Mouse (Mus musculus): ENCODE data around the gene Lrrc1.
"Not testable (repeated sequence)": the region's sequence is repeated elsewhere in the genome, so short reads cannot be mapped to it uniquely, and the experiment has no call there.

Lrrc1 gene

DNA sequence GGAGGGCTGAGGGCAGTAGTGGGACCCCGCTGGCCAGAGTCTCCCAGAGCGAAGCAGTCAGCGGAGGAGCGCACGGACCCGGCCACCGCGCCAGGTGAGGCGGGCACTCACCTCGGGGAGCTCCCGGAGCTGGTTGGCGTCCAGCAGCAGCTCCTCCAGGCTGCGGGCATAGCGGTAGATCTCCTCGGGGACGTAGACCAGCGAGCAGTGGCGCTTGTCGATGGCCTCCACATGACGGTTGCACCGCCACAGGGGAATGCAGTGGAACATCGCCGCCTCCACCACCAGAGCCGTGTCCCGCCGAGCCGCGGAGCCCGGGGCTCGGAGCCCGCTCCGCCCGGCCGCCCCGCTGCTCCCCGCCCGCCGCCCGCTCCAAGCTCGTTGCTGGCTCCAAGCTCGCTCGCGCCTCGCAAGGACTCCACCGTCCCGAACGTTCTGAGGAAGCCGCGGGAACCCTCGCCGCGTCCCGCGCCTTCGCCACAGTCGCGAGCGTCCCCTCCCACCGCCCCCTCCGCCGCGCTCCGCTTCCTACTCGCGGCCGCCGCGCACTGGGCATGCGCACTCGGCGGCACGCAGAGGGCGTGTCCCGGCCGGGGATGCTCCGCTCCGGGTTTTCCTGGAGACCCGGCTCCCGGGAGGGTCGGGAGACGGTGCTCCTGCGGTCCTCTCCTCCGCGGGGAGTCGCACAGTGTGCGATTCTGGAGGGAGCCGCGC lies at the start of gene Lrrc1:
Lrrc1 (minus strand) TSS at position 517 of the 714 bp plus-strand sequence.
- peak; percentile 89 to 91 for DNase-seq (ENCODE audit: low spot score in 2 of 2)

DNA sequence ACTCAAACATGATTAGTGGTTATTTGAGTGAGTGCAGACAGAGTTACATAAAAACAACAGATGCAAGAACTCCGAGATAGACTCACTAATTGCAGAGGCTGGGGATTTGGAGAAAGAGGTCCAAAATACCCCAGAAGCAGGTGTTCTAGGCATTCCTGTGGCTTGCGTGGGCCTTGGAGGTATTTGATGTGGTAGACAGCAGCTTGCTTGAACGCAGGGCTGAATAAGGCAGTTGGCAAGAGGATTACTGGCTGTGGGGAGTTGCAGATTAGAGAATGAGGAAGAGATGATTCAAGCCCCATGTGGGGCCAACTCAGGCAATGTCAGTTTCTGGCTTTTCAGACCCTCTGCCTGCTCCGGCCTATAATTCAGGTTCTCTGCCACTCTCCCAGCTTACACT lies 47.8 kb upstream of the Lrrc1 start:
- no peak for DNase-seq (ENCODE audit: low spot score in 2 of 2)

- DNase-seq (ENCODE audit: low spot score in 2 of 2), result no peak
Measured at GRCm38 (mm10) chr9:77589496-77589895, 44.8 kb upstream of the Lrrc1 start.

DNA sequence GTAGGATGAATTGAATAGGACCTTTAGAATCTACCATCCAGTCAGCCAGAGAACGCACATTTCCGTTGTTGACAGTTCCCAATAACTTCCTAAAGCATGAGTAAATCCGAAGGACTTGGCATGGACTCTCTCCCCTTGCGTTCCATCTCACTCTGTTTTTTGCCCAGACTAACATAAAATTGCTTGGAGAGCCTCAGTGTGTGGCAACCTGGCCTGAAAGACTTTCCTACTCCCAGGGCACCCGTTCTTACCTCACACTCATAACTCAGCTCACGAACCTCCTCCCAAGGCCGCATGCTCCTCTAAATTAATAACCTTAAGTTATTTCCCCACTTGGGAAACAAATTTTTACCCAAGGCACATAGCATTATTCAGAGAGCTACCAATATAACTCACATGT lies 42.9 kb upstream of the Lrrc1 start:
- DNase-seq (ENCODE audit: low spot score in 2 of 2), result no peak

DNA sequence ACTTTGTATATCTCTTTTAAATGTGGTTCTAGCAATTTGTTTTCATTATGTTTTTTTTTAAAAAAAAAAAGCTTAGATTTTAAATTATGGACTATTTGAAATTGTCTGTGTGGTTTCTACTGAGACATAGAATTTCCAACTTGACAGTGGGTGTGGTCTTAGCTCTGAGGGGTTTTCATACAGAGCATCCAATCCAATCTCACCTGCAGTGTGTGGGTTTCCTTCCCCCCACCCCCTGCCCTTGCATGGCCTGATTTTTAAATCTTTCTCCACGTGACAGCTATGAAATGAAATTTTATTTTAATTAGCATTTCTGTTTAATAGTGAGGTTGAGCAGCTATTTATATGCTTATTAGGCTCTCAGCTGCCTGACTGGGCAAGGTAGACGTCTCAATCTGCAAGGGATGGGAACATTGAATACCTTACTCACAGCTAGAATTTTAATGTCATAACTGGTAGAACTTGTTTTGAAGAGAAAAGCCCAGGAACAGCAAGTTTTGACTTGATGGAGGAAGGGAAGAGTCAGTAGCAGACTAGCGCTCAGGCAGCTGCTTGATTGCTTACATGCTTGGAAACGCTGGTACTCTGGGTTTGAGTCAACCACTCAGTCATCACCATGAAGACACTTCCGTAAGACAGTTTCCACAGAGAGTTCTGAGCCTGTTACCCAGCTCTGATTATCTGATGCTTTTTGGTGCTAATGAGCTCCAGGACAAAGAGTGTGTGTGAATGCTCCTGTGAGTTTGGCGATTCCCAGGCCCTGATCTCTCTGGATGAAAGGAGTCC lies 42.3 kb upstream of the Lrrc1 start:
- DNase-seq (ENCODE audit: low spot score in 2 of 2), result no peak

DNA sequence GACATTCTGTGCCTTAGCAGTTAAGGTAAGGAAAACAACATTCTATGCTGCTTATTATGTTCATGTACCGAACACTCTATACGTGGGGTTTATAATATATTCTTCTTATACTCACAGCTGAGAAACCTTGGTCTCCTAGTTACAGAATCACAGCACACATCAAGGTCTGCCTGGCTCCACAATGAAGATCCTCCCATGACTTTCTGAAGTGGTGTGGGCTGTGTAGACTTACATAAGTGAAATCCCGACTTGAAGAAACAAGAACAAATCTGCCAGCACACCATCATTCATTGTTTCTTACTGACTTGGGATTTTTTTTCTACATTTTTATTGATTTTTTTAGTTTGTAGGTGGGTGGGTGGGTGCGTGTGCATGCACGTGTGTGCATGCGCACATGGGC lies 40.1 kb upstream of the Lrrc1 start:
- DNase-seq (ENCODE audit: low spot score in 2 of 2), result peak in 1 of 2 experiments; percentile 11

GRCm38 (mm10) chr9:77583302-77583701 lies 38.6 kb upstream of the Lrrc1 start:
- peak in 1 of 2 experiments; percentile 12 for DNase-seq (ENCODE audit: low spot score in 2 of 2)

GRCm38 (mm10) chr9:77579827-77580226 lies 35.2 kb upstream of the Lrrc1 start:
- DNase-seq (ENCODE audit: low spot score in 2 of 2), result peak in 1 of 2 experiments; percentile 2

- peak in 1 of 2 experiments; percentile 2 for DNase-seq (ENCODE audit: low spot score in 2 of 2)
Measured at GRCm38 (mm10) chr9:77577931-77578330, 33.3 kb upstream of the Lrrc1 start.

DNA sequence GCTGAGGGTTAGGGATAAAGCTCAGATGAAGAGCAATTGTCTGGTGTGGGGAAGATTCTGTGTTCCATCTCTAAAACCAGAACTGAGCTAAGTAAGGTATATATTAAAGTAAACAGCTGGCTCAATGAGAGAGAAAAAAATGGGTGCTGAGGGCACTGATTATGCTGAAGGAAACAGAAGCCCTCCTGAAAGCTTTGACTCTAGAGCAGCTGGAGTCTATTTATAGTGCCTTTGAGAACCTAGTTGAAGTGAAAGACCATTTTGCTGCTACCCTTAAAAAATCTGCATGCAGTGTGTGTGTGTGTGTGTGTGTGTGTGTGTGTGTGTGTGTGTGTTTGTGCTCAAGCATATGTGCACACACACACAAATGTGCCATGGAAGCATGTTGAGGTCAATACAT lies 32.7 kb upstream of the Lrrc1 start:
- peak in 1 of 2 experiments; percentile 2 for DNase-seq (ENCODE audit: low spot score in 2 of 2)

DNA sequence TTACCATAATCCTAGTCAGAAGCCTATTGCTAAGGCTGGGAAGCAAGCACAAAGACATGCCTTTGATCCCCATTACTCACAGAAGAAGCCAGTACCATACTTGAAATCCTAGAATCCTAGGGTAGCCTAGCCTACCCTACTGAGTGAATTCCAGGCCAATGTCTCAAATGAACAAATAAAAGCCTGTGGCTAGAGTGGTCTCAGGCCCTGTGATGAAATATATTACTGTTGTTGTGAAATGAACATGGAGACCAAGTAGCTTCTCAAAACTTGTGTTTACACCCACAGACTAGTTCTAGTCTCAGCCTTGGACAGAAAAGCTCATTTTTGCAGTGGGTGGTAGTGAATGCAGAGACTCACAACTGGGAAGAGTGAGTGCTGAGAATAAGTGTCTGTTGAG lies 31.6 kb upstream of the Lrrc1 start:
- no peak for DNase-seq (ENCODE audit: low spot score in 2 of 2)

GRCm38 (mm10) chr9:77574996-77575395 lies 30.3 kb upstream of the Lrrc1 start:
- not testable (repeated sequence) for DNase-seq (ENCODE audit: low spot score in 2 of 2)

DNA sequence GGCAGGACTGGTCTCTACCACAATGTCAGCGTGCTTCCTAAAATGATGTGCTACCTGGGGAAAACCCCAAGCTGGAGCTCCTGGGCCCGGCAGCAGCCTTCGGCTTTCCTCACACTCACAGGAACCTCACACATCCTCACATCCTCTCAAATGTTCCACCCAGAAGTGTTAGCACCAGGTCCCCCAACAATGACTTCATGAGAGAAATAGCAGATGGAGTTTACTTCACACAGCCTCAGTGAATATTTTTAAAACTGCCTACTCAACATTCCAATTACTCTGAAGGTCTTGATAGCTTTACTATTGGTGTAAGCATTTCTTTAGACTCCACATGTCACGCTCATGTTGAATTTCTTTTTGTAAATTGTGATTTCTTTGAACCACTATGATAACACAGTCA lies 27.2 kb upstream of the Lrrc1 start:
- DNase-seq (ENCODE audit: low spot score in 2 of 2), result peak in 1 of 2 experiments; percentile 8

DNA sequence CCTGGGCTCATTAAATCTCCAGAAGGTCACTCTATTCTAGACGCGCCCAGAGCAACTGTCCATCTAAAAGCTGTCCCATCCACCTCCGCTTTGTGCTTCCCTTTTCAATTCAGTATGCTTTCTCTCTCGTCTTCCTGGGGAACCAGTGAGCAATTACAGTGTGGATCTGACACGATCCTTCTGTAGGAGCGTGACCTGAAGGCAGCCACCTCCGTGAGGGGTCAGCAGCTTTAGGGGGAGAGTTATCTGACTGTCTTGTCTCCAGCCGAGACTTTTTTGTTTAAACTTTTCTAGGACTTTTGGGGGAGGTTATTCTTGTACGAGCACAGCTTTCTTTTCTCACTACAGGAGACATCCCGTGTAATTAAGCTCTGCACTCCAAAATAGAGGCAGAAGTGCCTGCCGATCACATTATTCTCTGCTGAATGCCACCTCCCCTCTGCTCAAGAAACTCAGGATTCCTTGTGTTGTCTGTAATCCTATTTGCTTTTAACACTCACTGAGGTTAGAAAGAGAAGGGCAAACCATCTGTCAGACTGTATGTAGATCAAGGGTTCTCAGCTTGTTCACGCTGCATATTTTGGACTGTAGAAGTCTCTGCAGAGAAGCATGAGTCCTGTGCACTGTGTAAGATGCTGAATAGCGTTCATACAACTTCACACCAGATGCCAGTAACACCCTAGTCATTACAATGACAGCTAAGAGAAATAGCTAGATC lies 24.3 kb upstream of the Lrrc1 start:
- peak in 1 of 2 experiments; percentile 12 for DNase-seq (ENCODE audit: low spot score in 2 of 2)

DNA sequence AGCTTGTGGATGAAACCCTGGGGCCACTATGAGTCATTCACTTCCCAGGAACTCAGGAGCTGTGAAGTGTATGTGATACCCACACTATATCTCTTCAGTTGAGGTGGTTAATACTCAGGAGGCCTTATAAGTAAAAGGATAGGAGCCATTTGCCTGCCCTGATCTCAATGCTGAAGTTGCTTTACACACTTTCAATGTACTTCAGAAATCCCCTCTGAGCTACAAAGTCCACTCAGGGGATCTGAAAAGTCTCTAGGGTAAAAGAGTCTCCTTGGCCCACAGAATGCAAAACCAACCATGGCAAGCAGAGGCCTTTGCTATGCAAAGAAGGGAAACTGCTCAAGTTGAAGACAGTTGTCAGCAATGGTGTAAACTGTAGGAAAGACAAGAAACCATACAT lies 17.2 kb upstream of the Lrrc1 start:
- DNase-seq (ENCODE audit: low spot score in 2 of 2), result no peak

DNA sequence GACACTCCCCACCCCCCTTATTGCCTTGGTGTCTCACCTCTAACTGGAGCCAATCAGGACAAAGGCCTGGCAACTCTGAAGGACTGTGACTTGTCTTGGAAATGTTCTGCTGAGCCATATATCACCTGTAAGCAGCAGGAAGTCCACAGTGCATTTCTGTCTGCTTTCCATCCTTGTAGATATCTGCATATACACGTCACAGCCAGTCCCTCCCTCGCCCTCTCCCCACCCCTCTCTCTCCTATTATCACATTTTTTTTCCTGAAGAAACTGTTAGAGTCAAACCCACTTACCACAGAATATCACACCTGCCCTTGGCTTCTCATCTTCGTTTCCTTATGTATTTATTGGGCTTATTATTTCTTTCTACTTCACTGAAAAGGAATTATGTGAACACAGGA lies 13.3 kb upstream of the Lrrc1 start:
- DNase-seq (ENCODE audit: low spot score in 2 of 2), result peak in 1 of 2 experiments; percentile 9

GRCm38 (mm10) chr9:77557181-77557580 lies 12.5 kb upstream of the Lrrc1 start:
- no peak for DNase-seq (ENCODE audit: low spot score in 2 of 2)

- DNase-seq (ENCODE audit: low spot score in 2 of 2), result peak in 1 of 2 experiments; percentile 12
Measured at GRCm38 (mm10) chr9:77556435-77556834, 11.8 kb upstream of the Lrrc1 start.

DNA sequence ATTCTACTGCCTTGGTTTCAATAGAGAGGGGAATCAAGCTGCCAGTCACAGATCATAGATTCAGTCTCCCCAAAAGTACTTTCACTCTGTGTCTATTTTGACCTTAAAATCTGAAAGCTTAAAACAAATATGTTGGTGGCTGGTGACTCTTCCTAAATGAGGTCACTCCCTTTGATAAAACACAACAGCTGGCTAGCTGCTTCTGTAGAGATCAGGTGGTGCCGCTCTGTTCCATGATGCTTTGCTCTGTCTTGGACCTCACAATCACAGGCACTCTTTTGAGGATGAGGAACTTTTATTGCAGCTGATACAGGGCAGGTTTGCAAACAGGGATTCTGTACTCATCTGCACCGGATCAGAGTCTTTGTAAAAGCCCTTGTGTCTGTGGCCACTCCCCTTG lies 8.8 kb upstream of the Lrrc1 start:
- DNase-seq (ENCODE audit: low spot score in 2 of 2), result peak in 1 of 2 experiments; percentile 1

DNA sequence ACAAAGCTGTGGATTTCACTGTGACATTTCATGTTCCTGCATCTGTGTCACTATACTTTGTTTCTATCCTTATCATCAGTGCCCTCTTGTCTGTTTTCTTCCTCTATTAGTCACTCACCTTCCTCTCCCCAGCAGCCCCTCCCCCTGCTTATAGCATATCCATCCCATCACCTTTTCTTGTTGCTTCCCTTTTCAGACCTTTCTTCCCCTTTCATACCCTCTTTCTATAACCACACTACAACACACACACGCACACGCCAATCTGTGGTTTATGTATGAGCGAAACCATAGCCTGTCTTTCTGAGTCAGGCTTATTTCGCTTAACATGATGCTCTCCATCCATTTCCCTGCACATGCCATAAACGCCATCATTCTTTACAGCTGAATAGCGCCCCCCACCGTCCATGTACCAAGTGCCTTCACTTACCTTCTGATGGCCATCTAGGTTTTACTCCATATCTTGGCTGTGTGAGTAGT lies 6.4 kb upstream of the Lrrc1 start:
- DNase-seq (ENCODE audit: low spot score in 2 of 2), result peak in 1 of 2 experiments; percentile 14

- DNase-seq (ENCODE audit: low spot score in 2 of 2), result no peak
Measured at GRCm38 (mm10) chr9:77546010-77546409, 1.3 kb upstream of the Lrrc1 start.

DNA sequence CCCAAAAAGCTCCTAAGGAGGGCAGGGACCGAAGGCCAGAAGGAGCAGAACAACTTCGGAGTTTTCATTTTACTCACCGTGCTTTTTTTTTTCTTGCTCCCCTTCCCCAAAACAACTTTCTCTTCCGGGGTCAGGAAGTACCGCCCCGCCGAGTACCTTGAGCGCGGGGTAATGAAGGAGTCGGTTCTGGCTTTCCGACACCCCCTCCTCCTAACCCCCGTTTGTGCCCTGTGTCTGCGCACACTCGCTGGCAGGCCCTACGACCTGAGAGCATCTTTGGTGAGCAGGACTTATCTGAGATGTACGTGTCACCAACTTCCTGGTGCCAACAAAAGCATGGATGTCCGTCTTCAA lies 375 bp upstream of the Lrrc1 start:
- DNase-seq (ENCODE audit: low spot score in 2 of 2), result no peak
